Mouse (Mus musculus) lung, postnatal 0 days (tissue): ENCODE results near the gene Fam131b.

Experiments used
- CTCF ChIP-seq: IDR thresholded peaks from 2 replicates; pipeline ENCODE4 v1.5.1; 2016; ENCODE audit warnings: antibody characterized with exemption, mild to moderate bottlenecking
- EP300 ChIP-seq: IDR thresholded peaks from 2 replicates; pipeline ENCODE4 v1.6.1; 2016; ENCODE audit warnings: antibody characterized with exemption, mild to moderate bottlenecking, control low read depth

DNA sequence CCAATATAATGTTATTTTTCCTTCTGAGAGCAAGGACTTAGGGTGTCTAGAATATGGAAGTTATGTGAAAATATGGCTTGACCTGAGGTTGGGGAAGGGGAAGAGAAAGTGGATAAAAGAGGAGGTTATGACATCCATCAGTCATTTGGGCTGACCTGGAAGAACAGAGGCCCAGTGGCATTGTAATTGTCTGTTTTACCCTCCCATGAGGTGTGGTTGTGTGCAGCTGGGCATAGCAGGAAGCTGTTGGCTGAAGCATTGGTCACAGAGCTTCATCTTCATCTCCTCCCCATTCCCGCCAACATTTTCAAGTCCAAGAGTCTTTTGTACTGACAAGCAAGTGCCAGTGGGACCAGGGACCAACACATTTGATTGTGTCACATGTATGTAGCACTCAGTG lies 19.8 kb upstream of the Fam131b start:
- TF ChIP-seq CTCF = no peak
- TF ChIP-seq EP300 = no peak
